Mouse (Mus musculus): ENCODE measurements around the gene Clpb.

DNA sequence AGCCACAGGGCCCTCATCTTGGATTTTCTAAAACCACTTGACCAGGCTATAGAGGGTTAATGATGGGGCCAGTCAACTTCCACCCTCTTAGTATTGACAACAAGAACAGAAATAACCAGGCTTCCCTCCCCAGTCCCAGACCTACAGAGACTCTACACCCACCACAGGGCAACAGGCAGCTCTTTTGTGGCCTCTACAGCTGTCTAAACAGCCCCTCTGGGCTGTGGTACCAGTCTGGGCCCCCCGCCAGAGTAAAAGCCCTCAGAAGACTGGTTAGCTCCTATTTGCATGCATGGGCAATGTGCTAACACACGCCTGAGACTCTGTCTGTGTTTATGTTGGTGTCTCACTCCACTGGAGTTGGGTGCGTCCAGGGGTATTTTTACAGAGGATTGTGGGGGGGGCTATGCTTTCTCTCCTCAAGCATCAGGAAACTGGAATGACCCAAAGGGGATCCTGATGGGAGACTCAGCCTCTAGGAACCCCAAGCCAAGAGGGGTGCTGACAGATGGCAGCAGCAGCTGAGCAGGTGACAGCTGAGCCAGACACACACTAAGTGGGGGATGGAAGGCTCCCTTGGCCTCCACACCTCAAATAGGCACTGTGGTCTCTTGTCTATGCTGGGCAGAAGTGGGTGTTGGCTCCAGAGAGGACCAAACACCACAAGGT, 170.6 kb downstream of the Clpb start:
- TF ChIP-seq CTCF (IDR thresholded peaks at IDR 0.05; ENCODE audit: extremely low read depth, insufficient read length, insufficient replicate concordance, low read depth, low read length) (no peak), POLR2A (IDR thresholded peaks at IDR 0.05; ENCODE audit: low read depth, low read length) (no peak)
